Mouse (Mus musculus) kidney, postnatal 0 days (tissue): ENCODE measurements around the gene Krtap19-1. TPM values are rescaled to one million over a fixed set of nuclear protein-coding genes. Genes with fewer than 3 reads are reported as not detected.

ENCODE experiments used
- ATAC-seq: fragments of 200-750 bp; cut with Nextera tagmentation; replicated peaks from 2 replicates; pipeline ENCODE4 v1.8.0; 2017; ENCODE audit warnings: low read depth, moderate number of reproducible peaks, moderate TSS enrichment, moderate library complexity; ENCODE audit not compliant: low FRiP score
- DNase-seq: peaks from one replicate; pipeline ENCODE4 v3.0.0-alpha.2; 2016; ENCODE audit warnings: low spot score
- H3K27ac ChIP-seq: fragments of 300-500 bp; sonication (generic); 2 replicates; pipeline ENCODE4 v1.5.1; 2014; ENCODE audit warnings: mild to moderate bottlenecking
- H3K27me3 ChIP-seq: fragments of 300-500 bp; sonication (generic); 2 replicates; pipeline ENCODE4 v1.6.1; 2014; ENCODE audit warnings: low read length, mixed read lengths; ENCODE audit not compliant: insufficient read depth
- H3K36me3 ChIP-seq: fragments of 300-500 bp; sonication (generic); 2 replicates; pipeline ENCODE4 v1.6.1; 2014; ENCODE audit warnings: low read length, mixed read lengths; ENCODE audit not compliant: insufficient read depth
- H3K4me1 ChIP-seq: fragments of 300-500 bp; sonication (generic); replicated peaks from 2 replicates; pipeline ENCODE4 v1.6.1; 2014; ENCODE audit warnings: antibody characterized with exemption, low read length, mixed read lengths; ENCODE audit not compliant: insufficient read depth
- H3K4me2 ChIP-seq: fragments of 300-500 bp; sonication (generic); 2 replicates; pipeline ENCODE4 v1.6.1; 2014; ENCODE audit warnings: mild to moderate bottlenecking, low read length, moderate library complexity, mixed read lengths
- H3K4me3 ChIP-seq: fragments of 300-500 bp; sonication (generic); replicated peaks from 2 replicates; pipeline ENCODE4 v1.5.1; 2014; ENCODE audit warnings: low read depth, low read length
- H3K9ac ChIP-seq: fragments of 300-500 bp; sonication (generic); 2 replicates; pipeline ENCODE4 v1.6.1; 2014; ENCODE audit warnings: low read depth, low read length
- H3K9me3 ChIP-seq: fragments of 300-500 bp; sonication (generic); replicated peaks from 2 replicates; pipeline ENCODE4 v1.6.1; 2016; ENCODE audit warnings: low read length, inconsistent platforms, mixed read lengths
- CTCF ChIP-seq: IDR thresholded peaks from 2 replicates; pipeline ENCODE4 v1.5.1; 2016; ENCODE audit warnings: antibody characterized with exemption, low read depth, mild to moderate bottlenecking, moderate library complexity
- WGBS: fragments of 180-500 bp; shearing (Covaris S2); extraction: QIAGEN DNeasy Blood & Tissue Kit; methylation state at CpG from one replicate; pipeline ENCODE4 v1.1.7; 2014; 5-methylcytosine and 5-hydroxymethylcytosine counted together
- polyA plus RNA-seq: library from polyadenylated mRNA; unstranded; fragments of >200 nt; fragmentation: Nextera tagmentation; extraction: Ambion mirVana; gene quantifications from 2 replicates; pipeline ENCODE4 v1.2.1, GENCODE M21; 2015

Gene Krtap19-1
- polyA plus RNA-seq = not detected in 2 replicates

- WGBS = 90% methylated on average over 6 of the region's 6 CpGs
- Histone ChIP-seq H3K9me3 (no peaks in the 10 kb centered on the region), H3K9ac (no peak within 1 kb of the TSS), H3K4me2 (no peak within 1 kb of the TSS), H3K4me3 (no peak within 1 kb of the TSS), H3K27me3 (no peaks in the 10 kb centered on the region), H3K36me3 (no peaks in the 10 kb centered on the region), H3K27ac (no peak within 1 kb of the TSS), H3K4me1 (no peaks in the 10 kb centered on the region)
- DNase-seq (no peak), ATAC-seq (no peak)
- no peak for TF ChIP-seq CTCF
Observed at GRCm38 (mm10) chr16:88869311-88869710, at the start of gene Krtap19-1. TSS of gene Krtap19-1 (minus strand) at chr16:88869411.

GRCm38 (mm10) chr16:88896357-88896756 is 27.1 kb upstream of the Krtap19-1 start, which contains the start of gene Krtap19-5:
TSS of gene Krtap19-5 (minus strand) at chr16:88896457.
- TF ChIP-seq CTCF = no peak
- WGBS = 93% methylated on average over 6 of the region's 6 CpGs

GRCm38 (mm10) chr16:88886870-88887269 is 17.7 kb upstream of the Krtap19-1 start:
- no peak overlapping the region for H3K9ac ChIP-seq
- H3K9me3 ChIP-seq = no peaks in the 10 kb centered on the region
- ATAC-seq (no peak), DNase-seq (no peak)
- no peaks in the 10 kb centered on the region for H3K36me3 ChIP-seq
- no peaks in the 10 kb centered on the region for H3K27me3 ChIP-seq
- H3K4me3 ChIP-seq = no peak overlapping the region
- 84% methylated on average over 6 of the region's 6 CpGs for WGBS
- TF ChIP-seq CTCF = no peak
- no peak overlapping the region for H3K4me2 ChIP-seq
- no peak overlapping the region for H3K27ac ChIP-seq
- H3K4me1 ChIP-seq = no peaks in the 10 kb centered on the region

More at GRCm38 (mm10) chr16:88896357-88896756, 27.1 kb upstream of the Krtap19-1 start, which contains the start of gene Krtap19-5:
- ATAC-seq = no peak
- no peaks in the 10 kb centered on the region for H3K9me3 ChIP-seq
- H3K27me3 ChIP-seq = no peaks in the 10 kb centered on the region
- no peak within 1 kb of the TSS for H3K27ac ChIP-seq
- no peaks in the 10 kb centered on the region for H3K36me3 ChIP-seq
- H3K9ac ChIP-seq = no peak within 1 kb of the TSS
- no peak within 1 kb of the TSS for H3K4me3 ChIP-seq
- no peak within 1 kb of the TSS for H3K4me2 ChIP-seq
- DNase-seq = no peak
- no peaks in the 10 kb centered on the region for H3K4me1 ChIP-seq

- Histone ChIP-seq H3K4me1 (no peaks in the 10 kb centered on the region), H3K27ac (no peak within 1 kb of the TSS), H3K9ac (no peak within 1 kb of the TSS), H3K4me2 (no peak within 1 kb of the TSS), H3K9me3 (no peaks in the 10 kb centered on the region), H3K36me3 (no peaks in the 10 kb centered on the region), H3K27me3 (no peaks in the 10 kb centered on the region), H3K4me3 (no peak within 1 kb of the TSS)
- TF ChIP-seq CTCF = no peak
- WGBS = 90% methylated on average over 5 of the region's 5 CpGs
- no peak for DNase-seq
- no peak for ATAC-seq
Observed at GRCm38 (mm10) chr16:88884989-88885388, 15.8 kb upstream of the Krtap19-1 start, which contains the start of gene Krtap19-4. TSS of gene Krtap19-4 (minus strand) at chr16:88885089.

GRCm38 (mm10) chr16:88877938-88878337 is 8.7 kb upstream of the Krtap19-1 start, which contains the start of gene Krtap19-3:
TSS of gene Krtap19-3 (minus strand) at chr16:88878038.
- no peak within 1 kb of the TSS for H3K4me3 ChIP-seq
- no peak for ATAC-seq
- H3K9me3 ChIP-seq = no peaks in the 10 kb centered on the region
- H3K9ac ChIP-seq = no peak within 1 kb of the TSS
- H3K27me3 ChIP-seq = no peaks in the 10 kb centered on the region
- H3K27ac ChIP-seq = no peak within 1 kb of the TSS
- no peaks in the 10 kb centered on the region for H3K36me3 ChIP-seq
- TF ChIP-seq CTCF = no peak
- no peak within 1 kb of the TSS for H3K4me2 ChIP-seq
- WGBS = 74% methylated on average over 2 of the region's 2 CpGs
- H3K4me1 ChIP-seq = no peaks in the 10 kb centered on the region
- DNase-seq = no peak

- Histone ChIP-seq H3K27me3 (no peaks in the 10 kb centered on the region), H3K27ac (no peak within 1 kb of the TSS), H3K36me3 (no peaks in the 10 kb centered on the region), H3K9me3 (no peaks in the 10 kb centered on the region), H3K9ac (no peak within 1 kb of the TSS), H3K4me1 (no peaks in the 10 kb centered on the region), H3K4me3 (no peak within 1 kb of the TSS), H3K4me2 (no peak within 1 kb of the TSS)
- no peak for TF ChIP-seq CTCF
- ATAC-seq (no peak), DNase-seq (no peak)
- 96% methylated on average over 3 of the region's 3 CpGs for WGBS
Observed at GRCm38 (mm10) chr16:88874169-88874568, 5.0 kb upstream of the Krtap19-1 start, which contains the start of gene Krtap19-2. TSS of gene Krtap19-2 (minus strand) at chr16:88874269.
